Mouse (Mus musculus): Measurements from ENCODE around the gene Mvb12b. TPM values are rescaled to one million over a fixed set of nuclear protein-coding genes. Genes with fewer than 3 reads are reported as not detected.

Gene Mvb12b
- total RNA-seq, 2 experiments from 2014 or later: 27.8 to 28.6 TPM

GRCm38 (mm10) chr2:33683594-33683993, 204.2 kb downstream of the Mvb12b start:
- DNase-seq: no peak

- no peak for DNase-seq
Measured at GRCm38 (mm10) chr2:33683095-33683494, 204.7 kb downstream of the Mvb12b start.

- peak; percentile 72 for DNase-seq
Measured at GRCm38 (mm10) chr2:33682219-33682618, 205.5 kb downstream of the Mvb12b start.

Other genes with a start within 250 kb of the Mvb12b start
- gene Lmx1b, start 247.4 kb downstream of the Mvb12b start, total RNA-seq (2021): under 1 TPM; 0.35 to 0.45 TPM